8 mouse cellular contexts compared by ENCODE assay signal in the genomic region with DNA sequence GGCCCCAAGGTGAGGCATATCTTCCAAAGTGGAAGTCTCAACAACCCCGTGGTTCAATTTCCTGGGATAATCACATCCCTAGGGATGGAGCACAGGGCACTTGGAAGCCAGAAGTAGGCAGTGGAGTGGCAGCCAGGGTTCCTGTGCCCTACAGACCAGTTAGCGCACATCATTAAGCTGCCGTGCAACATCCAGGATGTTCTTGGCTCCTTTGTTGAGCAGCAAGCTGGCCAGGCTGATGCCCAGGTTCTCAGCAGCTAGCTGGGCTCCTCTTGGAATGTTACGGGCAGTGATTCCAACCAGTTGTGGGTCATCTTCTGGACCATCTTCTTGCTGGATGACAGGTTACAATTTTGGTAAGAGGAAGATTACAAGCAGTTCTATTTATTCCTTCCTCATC. TPM values are rescaled to one million over a fixed set of nuclear protein-coding genes. Genes with fewer than 3 reads are reported as not detected.
DNase-seq lines count a peak whose midpoint lies in the region; ATAC-seq and TF ChIP-seq lines count a peak whose summit lies in the region.
"Not testable (repeated sequence)": the region's sequence is repeated elsewhere in the genome, so short reads cannot be mapped to it uniquely, and the experiment has no call there.

No protein-coding gene starts in this region.

- TF ChIP-seq POLR2A in myocyte (IDR thresholded peaks at IDR 0.05; ENCODE audit: insufficient read length, low read depth) = not testable (repeated sequence)

- H3K4me1 ChIP-seq in G1E (ENCODE audit: insufficient read depth, low read depth, low read length) = peaks cover 51% of the 10 kb centered on the region
- peaks cover 18% of the 10 kb centered on the region for H3K4me1 ChIP-seq in heart, embryonic 12.5 days (replicated peaks)
- H3K4me1 ChIP-seq in hindbrain, postnatal 0 days (ENCODE audit: insufficient read depth, low read length); stomach, postnatal 0 days (replicated peaks; ENCODE audit: control insufficient read depth, insufficient read depth): not testable (repeated sequence)
- H3K4me1 ChIP-seq in limb, embryonic 12.5 days (replicated peaks) = peaks cover 17% of the 10 kb centered on the region
- H3K4me1 ChIP-seq in lung, embryonic 15.5 days = peaks cover 18% of the 10 kb centered on the region

- H3K27ac ChIP-seq in heart, embryonic 12.5 days (ENCODE audit: poor library complexity, severe bottlenecking); hindbrain, postnatal 0 days; lung, embryonic 15.5 days; stomach, postnatal 0 days (replicated peaks): not testable (repeated sequence)
- H3K27ac ChIP-seq in limb, embryonic 12.5 days = 0 out of 2 replicates have a peak overlapping the region, but pooled peaks have one; percentile 59

- peak overlapping the region; percentile 69 for H3K4me2 ChIP-seq in heart, embryonic 12.5 days
- H3K4me2 ChIP-seq in hindbrain, postnatal 0 days (ENCODE audit: low read depth, low read length) = peak overlapping the region; percentile 90
- peak overlapping the region; percentile 75 for H3K4me2 ChIP-seq in limb, embryonic 12.5 days
- peak overlapping the region; percentile 67 for H3K4me2 ChIP-seq in lung, embryonic 15.5 days
- peak overlapping the region; percentile 80 for H3K4me2 ChIP-seq in myocyte (ENCODE audit: low read depth)
- peak overlapping the region; percentile 94 for H3K4me2 ChIP-seq in stomach, postnatal 0 days (replicated peaks; ENCODE audit: low read depth)

- TF ChIP-seq EP300 in stomach, postnatal 0 days (optimal IDR thresholded peaks at IDR 0.05) = not testable (repeated sequence)

- peaks cover 83% of the 10 kb centered on the region for H3K36me3 ChIP-seq in G1E (replicated peaks)
- peaks cover 67% of the 10 kb centered on the region for H3K36me3 ChIP-seq in heart, embryonic 12.5 days
- H3K36me3 ChIP-seq in hindbrain, postnatal 0 days (ENCODE audit: insufficient read depth, low read length) = peaks cover 25% of the 10 kb centered on the region
- peaks cover 74% of the 10 kb centered on the region for H3K36me3 ChIP-seq in limb, embryonic 12.5 days
- peaks cover 52% of the 10 kb centered on the region for H3K36me3 ChIP-seq in lung, embryonic 15.5 days
- peaks cover 32% of the 10 kb centered on the region for H3K36me3 ChIP-seq in myocyte (ENCODE audit: control insufficient read depth, insufficient read depth)
- peaks cover 27% of the 10 kb centered on the region; the same call in 1 of the 2 replicates for H3K36me3 ChIP-seq in stomach, postnatal 0 days (ENCODE audit: control insufficient read depth, insufficient read depth, low read length)

- WGBS in heart, embryonic 12.5 days = 37% methylated on average over 4 of the region's 4 CpGs
- WGBS in hindbrain, postnatal 0 days = 33% methylated on average over 4 of the region's 4 CpGs
- 44% methylated on average over 4 of the region's 4 CpGs for WGBS in limb, embryonic 12.5 days
- 26% methylated on average over 4 of the region's 4 CpGs for WGBS in lung, embryonic 15.5 days
- WGBS in stomach, postnatal 0 days = 33% methylated on average over 4 of the region's 4 CpGs

- H3K9ac ChIP-seq in heart, embryonic 12.5 days = peak overlapping the region; percentile 67
- H3K9ac ChIP-seq in hindbrain, postnatal 0 days (replicated peaks; ENCODE audit: low read length) = not testable (repeated sequence)
- peak overlapping the region; percentile 94 for H3K9ac ChIP-seq in limb, embryonic 12.5 days (replicated peaks)
- H3K9ac ChIP-seq in lung, embryonic 15.5 days = peak overlapping the region; percentile 98
- H3K9ac ChIP-seq in stomach, postnatal 0 days (ENCODE audit: low read length) = peak overlapping the region; percentile 23; the same call in 1 of the 2 replicates

- ATAC-seq in G1E (ENCODE audit: extremely low read depth, insufficient number of reproducible peaks, low FRiP score, poor library complexity, severe bottlenecking); heart, embryonic 12.5 days (ENCODE audit: insufficient number of reproducible peaks, low FRiP score); hindbrain, postnatal 0 days; limb, embryonic 12.5 days (ENCODE audit: insufficient number of reproducible peaks, insufficient read depth, low FRiP score, low TSS enrichment, low read depth); lung, embryonic 15.5 days (ENCODE audit: borderline replicate concordance, extremely low read depth, low FRiP score, low TSS enrichment); stomach, postnatal 0 days (ENCODE audit: low FRiP score, low TSS enrichment): not testable (repeated sequence)
- 0 out of 2 replicates have a peak, but pooled peaks have one; percentile 4 for ATAC-seq in erythroblast, adult 5-6 weeks (replicated peaks; ENCODE audit: low FRiP score, poor library complexity, severe bottlenecking)

- peaks cover 10% of the 10 kb centered on the region for H3K9me3 ChIP-seq in G1E (replicated peaks)
- not testable (repeated sequence) for H3K9me3 ChIP-seq in heart, embryonic 12.5 days (replicated peaks); hindbrain, postnatal 0 days (ENCODE audit: low read length); limb, embryonic 12.5 days; lung, embryonic 15.5 days; stomach, postnatal 0 days (ENCODE audit: control insufficient read depth, low read length)

- not testable (repeated sequence) for TF ChIP-seq CTCF in G1E (IDR thresholded peaks at IDR 0.05; ENCODE audit: low read depth, low read length); hindbrain, postnatal 0 days (IDR thresholded peaks at IDR 0.05; ENCODE audit: low read depth); stomach, postnatal 0 days (IDR thresholded peaks at IDR 0.05; ENCODE audit: low read depth)

- DNase-seq in G1E (ENCODE audit: low spot score); hindbrain, postnatal 0 days (ENCODE audit: low spot score); stomach, postnatal 0 days (ENCODE audit: low spot score): not testable (repeated sequence)

- H3K27me3 ChIP-seq in G1E (ENCODE audit: insufficient read depth, low read length); heart, embryonic 12.5 days (replicated peaks); hindbrain, postnatal 0 days (ENCODE audit: insufficient read depth, low read length); limb, embryonic 12.5 days; lung, embryonic 15.5 days; myocyte (ENCODE audit: control insufficient read depth, insufficient read depth, insufficient read length); stomach, postnatal 0 days (ENCODE audit: control insufficient read depth, insufficient read depth, low read length): not testable (repeated sequence)

- peak overlapping the region; percentile 68 for H3K4me3 ChIP-seq in G1E (ENCODE audit: low read depth, low read length)
- H3K4me3 ChIP-seq in heart, embryonic 12.5 days = peak overlapping the region; percentile 95
- peak overlapping the region; percentile 23 for H3K4me3 ChIP-seq in hindbrain, postnatal 0 days (ENCODE audit: low read length)
- peak overlapping the region; percentile 80 for H3K4me3 ChIP-seq in limb, embryonic 12.5 days (replicated peaks)
- peak overlapping the region; percentile 75 for H3K4me3 ChIP-seq in lung, embryonic 15.5 days
- H3K4me3 ChIP-seq in myocyte = peak overlapping the region; percentile 76
- H3K4me3 ChIP-seq in stomach, postnatal 0 days (ENCODE audit: low read depth, low read length) = peak overlapping the region; percentile 78

- not testable (repeated sequence) for H3ac ChIP-seq in myocyte (ENCODE audit: control insufficient read depth, insufficient read length)

- H3K79me2 ChIP-seq in myocyte (ENCODE audit: control insufficient read depth, insufficient read depth) = peaks cover 27% of the 10 kb centered on the region

RNA-seq across cellular contexts. Expression of a gene that starts 2.0 kb away (rescaled TPM):
- total RNA-seq in G1E (2014; fragmentation: Nextera tagmentation) (227 and 235 TPM in 2 replicates), G1E (2017) (240 and 251 TPM in 2 replicates)
- polyA plus RNA-seq in G1E (2012) (762 and 998 TPM in 2 replicates), myocyte (2012; fragmentation: generic; extraction: Trizol) (123 TPM)
- 45.2 and 69.0 TPM in 2 replicates for total RNA-seq in erythroblast, adult 5-6 weeks (2015; ENCODE audit: low replicate concordance)
- total RNA-seq in erythroblast, adult 5-6 weeks (2017; ENCODE audit: low replicate concordance) = 159 and 219 TPM in 2 replicates
- polyA plus RNA-seq in heart, embryonic 12.5 days (2016; fragmentation: Nextera tagmentation; extraction: Ambion mirVana) = 221 and 231 TPM in 2 replicates
- total RNA-seq in hindbrain, postnatal 0 days (2014; rRNA removed) = 272 and 314 TPM in 2 replicates
- polyA plus RNA-seq in hindbrain, postnatal 0 days (2015; fragmentation: Nextera tagmentation; extraction: Ambion mirVana) = 123 and 136 TPM in 2 replicates
- polyA plus RNA-seq in limb, embryonic 12.5 days (2016; fragmentation: Nextera tagmentation; extraction: Ambion mirVana) = 429 and 481 TPM in 2 replicates
- 357 and 365 TPM in 2 replicates for polyA plus RNA-seq in lung, embryonic 15.5 days (2015; fragmentation: Nextera tagmentation; extraction: Ambion mirVana)
- 78.7 and 93.6 TPM in 2 replicates for polyA plus RNA-seq in stomach, postnatal 0 days (2015; fragmentation: Nextera tagmentation; extraction: Ambion mirVana)

RNA-seq across cellular contexts. Expression of a gene that starts 7.5 kb away (rescaled TPM):
- total RNA-seq in G1E (2014; fragmentation: Nextera tagmentation) (82.7 and 175 TPM in 2 replicates), G1E (2017) (108 and 148 TPM in 2 replicates)
- polyA plus RNA-seq in G1E (2012) (86.9 and 90.1 TPM in 2 replicates), myocyte (2012; fragmentation: generic; extraction: Trizol) (31.5 TPM)
- total RNA-seq in erythroblast, adult 5-6 weeks (2015; ENCODE audit: low replicate concordance) = 3,498 and 3,777 TPM in 2 replicates
- total RNA-seq in erythroblast, adult 5-6 weeks (2017; ENCODE audit: low replicate concordance) = 2,796 and 3,284 TPM in 2 replicates
- polyA plus RNA-seq in heart, embryonic 12.5 days (2016; fragmentation: Nextera tagmentation; extraction: Ambion mirVana) = 158 and 176 TPM in 2 replicates
- total RNA-seq in hindbrain, postnatal 0 days (2014; rRNA removed) = 38.7 and 38.8 TPM in 2 replicates
- polyA plus RNA-seq in hindbrain, postnatal 0 days (2015; fragmentation: Nextera tagmentation; extraction: Ambion mirVana) = 64.3 and 67.3 TPM in 2 replicates
- polyA plus RNA-seq in limb, embryonic 12.5 days (2016; fragmentation: Nextera tagmentation; extraction: Ambion mirVana) = 123 and 125 TPM in 2 replicates
- 123 and 135 TPM in 2 replicates for polyA plus RNA-seq in lung, embryonic 15.5 days (2015; fragmentation: Nextera tagmentation; extraction: Ambion mirVana)
- 68.8 and 71.5 TPM in 2 replicates for polyA plus RNA-seq in stomach, postnatal 0 days (2015; fragmentation: Nextera tagmentation; extraction: Ambion mirVana)

RNA-seq across cellular contexts. Expression of a gene that starts 10.7 kb away (rescaled TPM):
- 33.6 and 36.5 TPM in 2 replicates for total RNA-seq in G1E (2014; fragmentation: Nextera tagmentation)
- 11.8 and 12.3 TPM in 2 replicates for total RNA-seq in G1E (2017)
- polyA plus RNA-seq in G1E (2012) = 6.5 and 6.8 TPM in 2 replicates
- 9.2 and 17.1 TPM in 2 replicates for total RNA-seq in erythroblast, adult 5-6 weeks (2015; ENCODE audit: low replicate concordance)
- 4.9 and 5.7 TPM in 2 replicates for total RNA-seq in erythroblast, adult 5-6 weeks (2017; ENCODE audit: low replicate concordance)
- 29.7 and 31.4 TPM in 2 replicates for polyA plus RNA-seq in heart, embryonic 12.5 days (2016; fragmentation: Nextera tagmentation; extraction: Ambion mirVana)
- total RNA-seq in hindbrain, postnatal 0 days (2014; rRNA removed) = 16.4 and 24.6 TPM in 2 replicates
- polyA plus RNA-seq in hindbrain, postnatal 0 days (2015; fragmentation: Nextera tagmentation; extraction: Ambion mirVana) = 30.9 and 34.9 TPM in 2 replicates
- polyA plus RNA-seq in limb, embryonic 12.5 days (2016; fragmentation: Nextera tagmentation; extraction: Ambion mirVana) = 38.1 and 38.6 TPM in 2 replicates
- polyA plus RNA-seq in lung, embryonic 15.5 days (2015; fragmentation: Nextera tagmentation; extraction: Ambion mirVana) = 33.5 and 36.5 TPM in 2 replicates
- polyA plus RNA-seq in myocyte (2012; fragmentation: generic; extraction: Trizol) = 26.3 TPM
- 26.9 and 27.8 TPM in 2 replicates for polyA plus RNA-seq in stomach, postnatal 0 days (2015; fragmentation: Nextera tagmentation; extraction: Ambion mirVana)

RNA-seq across cellular contexts. Expression of a gene that starts 16.4 kb away (rescaled TPM):
- total RNA-seq in G1E (2014; fragmentation: Nextera tagmentation) = 9.5 and 19.3 TPM in 2 replicates
- total RNA-seq in G1E (2017) = 6.3 TPM in 2 replicates
- 35.8 and 40.9 TPM in 2 replicates for polyA plus RNA-seq in G1E (2012)
- total RNA-seq in erythroblast, adult 5-6 weeks (2015; ENCODE audit: low replicate concordance) = 13.4 and 16.3 TPM in 2 replicates
- 14.1 and 17.0 TPM in 2 replicates for total RNA-seq in erythroblast, adult 5-6 weeks (2017; ENCODE audit: low replicate concordance)
- polyA plus RNA-seq in heart, embryonic 12.5 days (2016; fragmentation: Nextera tagmentation; extraction: Ambion mirVana) = 8.6 and 10.3 TPM in 2 replicates
- total RNA-seq in hindbrain, postnatal 0 days (2014; rRNA removed) = 50.5 and 55.6 TPM in 2 replicates
- 19.6 and 22.8 TPM in 2 replicates for polyA plus RNA-seq in hindbrain, postnatal 0 days (2015; fragmentation: Nextera tagmentation; extraction: Ambion mirVana)
- polyA plus RNA-seq in limb, embryonic 12.5 days (2016; fragmentation: Nextera tagmentation; extraction: Ambion mirVana) = 7.9 and 8.1 TPM in 2 replicates
- polyA plus RNA-seq in lung, embryonic 15.5 days (2015; fragmentation: Nextera tagmentation; extraction: Ambion mirVana) = 6.8 and 8.5 TPM in 2 replicates
- polyA plus RNA-seq in myocyte (2012; fragmentation: generic; extraction: Trizol) = 18.1 TPM
- polyA plus RNA-seq in stomach, postnatal 0 days (2015; fragmentation: Nextera tagmentation; extraction: Ambion mirVana) = 7.4 and 7.5 TPM in 2 replicates

RNA-seq across cellular contexts. Expression of a gene that starts 25.0 kb away (rescaled TPM):
- 13.6 and 15.7 TPM in 2 replicates for total RNA-seq in G1E (2014; fragmentation: Nextera tagmentation)
- 26.4 and 27.0 TPM in 2 replicates for total RNA-seq in G1E (2017)
- 6.7 and 7.7 TPM in 2 replicates for polyA plus RNA-seq in G1E (2012)
- total RNA-seq in erythroblast, adult 5-6 weeks (2015; ENCODE audit: low replicate concordance) = 7.7 and 8.2 TPM in 2 replicates
- 7.8 and 12.1 TPM in 2 replicates for total RNA-seq in erythroblast, adult 5-6 weeks (2017; ENCODE audit: low replicate concordance)
- polyA plus RNA-seq in heart, embryonic 12.5 days (2016; fragmentation: Nextera tagmentation; extraction: Ambion mirVana) = 19.7 and 21.8 TPM in 2 replicates
- 41.6 and 53.2 TPM in 2 replicates for total RNA-seq in hindbrain, postnatal 0 days (2014; rRNA removed)
- 39.3 and 39.9 TPM in 2 replicates for polyA plus RNA-seq in hindbrain, postnatal 0 days (2015; fragmentation: Nextera tagmentation; extraction: Ambion mirVana)
- polyA plus RNA-seq in limb, embryonic 12.5 days (2016; fragmentation: Nextera tagmentation; extraction: Ambion mirVana) = 28.9 and 30.7 TPM in 2 replicates
- polyA plus RNA-seq in lung, embryonic 15.5 days (2015; fragmentation: Nextera tagmentation; extraction: Ambion mirVana) = 27.9 and 29.8 TPM in 2 replicates
- 26.4 TPM for polyA plus RNA-seq in myocyte (2012; fragmentation: generic; extraction: Trizol)
- polyA plus RNA-seq in stomach, postnatal 0 days (2015; fragmentation: Nextera tagmentation; extraction: Ambion mirVana) = 15.8 and 18.2 TPM in 2 replicates

Comparison
In these comparisons a context has a peak if more than half of its experiments do, and no peak if none do; other contexts are left out.
1. H3K4me3 ChIP-seq: peak in every context shown above with its lines; median percentile 95 in heart, embryonic 12.5 days; 80 in limb, embryonic 12.5 days; 78 in stomach, postnatal 0 days; 76 in myocyte; 75 in lung, embryonic 15.5 days; 68 in G1E; 23 in hindbrain, postnatal 0 days.